Mouse (Mus musculus) testis, adult 2 months (tissue): ENCODE results near the gene Tjp1.

Experiments
- CTCF ChIP-seq: fragments of 200-500 bp; IDR thresholded peaks from 2 replicates; pipeline ENCODE4 v1.5.1; 2012; ENCODE audit warnings: low read depth, mild to moderate bottlenecking, inconsistent platforms, low read length, moderate library complexity; ENCODE audit not compliant: control insufficient read depth, insufficient read depth, insufficient replicate concordance
- POLR2A ChIP-seq: fragments of 200-500 bp; IDR thresholded peaks from 2 replicates; pipeline ENCODE4 v1.6.1; 2012; ENCODE audit warnings: low read depth, mild to moderate bottlenecking, inconsistent platforms, low read length, moderate library complexity; ENCODE audit not compliant: control insufficient read depth

DNA sequence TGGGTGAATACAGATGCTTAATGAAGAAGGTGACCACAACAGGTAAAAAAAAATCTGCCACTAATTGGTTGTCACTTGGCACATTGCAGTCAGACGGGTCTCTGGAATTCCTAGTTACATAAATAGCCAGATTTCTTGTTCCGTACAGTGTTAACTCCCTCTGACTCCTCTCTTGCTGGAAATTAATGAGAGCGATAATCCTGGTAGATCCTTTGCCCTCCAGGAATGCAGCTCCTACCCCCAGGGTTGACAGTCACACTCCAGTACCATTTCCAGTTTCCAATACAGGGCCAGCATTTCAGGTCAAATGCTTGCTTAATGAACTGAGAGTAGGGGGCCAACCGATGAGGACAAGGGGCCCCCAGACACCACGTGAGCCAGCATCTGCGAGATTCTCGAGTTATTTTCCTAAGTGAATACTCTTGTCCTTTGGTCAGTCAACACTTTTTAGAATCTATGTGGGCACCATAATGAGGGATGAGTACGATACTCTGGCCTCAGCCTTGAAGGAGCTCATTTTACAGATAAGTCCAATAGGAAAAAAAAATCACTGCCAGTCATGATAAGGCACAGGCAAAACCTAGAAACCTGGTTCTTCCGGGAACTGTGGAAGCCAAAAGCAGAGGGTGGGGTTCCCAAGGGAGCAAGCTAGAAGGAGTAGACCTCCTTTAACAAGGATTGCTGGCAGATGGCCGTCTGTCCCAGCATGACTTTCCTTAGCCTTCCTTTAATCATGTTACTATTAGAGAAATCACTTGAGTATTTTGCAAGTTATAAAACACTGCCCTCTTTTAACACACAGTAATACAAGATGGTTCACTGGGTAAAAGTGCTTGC is 24.9 kb downstream of the Tjp1 start:
- no peak for TF ChIP-seq CTCF
- TF ChIP-seq POLR2A = no peak
